9 mouse cellular contexts compared by ENCODE assay signal in the genomic region with DNA sequence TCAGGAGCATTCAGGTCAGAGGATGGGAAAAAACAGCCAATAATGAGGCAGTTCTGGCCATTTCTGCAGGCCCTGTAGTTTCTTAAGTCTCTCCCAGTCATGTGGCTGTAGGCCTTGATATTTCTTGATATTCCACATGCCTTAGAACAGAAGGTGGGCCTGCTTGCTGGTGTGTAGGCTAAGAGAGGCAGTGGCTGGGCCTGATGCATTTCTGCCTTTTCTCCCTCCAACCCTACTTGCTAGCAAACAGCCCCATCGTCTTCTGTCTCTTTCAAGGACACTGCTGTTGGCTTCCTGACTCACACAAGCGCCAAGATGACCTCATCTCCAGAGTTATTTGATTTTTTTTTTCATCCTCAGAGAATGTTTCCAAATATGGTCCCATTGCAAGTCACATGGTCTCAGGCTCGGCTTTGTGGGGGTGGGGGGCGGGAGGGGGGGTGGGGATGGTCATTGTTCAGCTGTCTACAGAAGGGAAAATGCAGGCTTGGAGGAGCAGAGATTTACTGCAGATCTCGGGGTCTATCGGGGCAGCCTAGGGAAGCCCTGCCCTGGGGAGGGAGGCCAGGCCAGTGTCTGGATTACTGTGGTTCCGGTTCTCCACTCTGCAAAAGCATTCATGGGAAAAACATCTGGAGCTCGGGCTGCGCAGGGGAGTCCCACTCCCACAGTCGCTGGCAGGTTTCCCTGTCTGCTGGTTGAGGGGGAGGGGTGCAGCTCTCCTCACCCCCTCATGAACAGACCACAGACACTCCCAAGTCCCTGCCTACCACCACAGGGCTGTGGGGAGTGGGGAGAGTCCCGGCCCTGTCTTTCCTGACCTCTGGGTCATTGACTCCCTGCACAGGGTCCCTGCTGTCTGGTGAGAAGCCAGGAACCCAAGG. TPM values are rescaled to one million over a fixed set of nuclear protein-coding genes. Genes with fewer than 3 reads are reported as not detected.
DNase-seq lines count a peak whose midpoint lies in the region; ATAC-seq lines count a peak whose summit lies in the region.
"Had no signal": no experiment of that assay in that cellular context is flagged by ENCODE, and none has a peak within 500 bp of the region (broad histone marks: within the 10 kb centered on the region; RNA-seq: fewer than 3 reads in every experiment).

No protein-coding gene starts in this region.

- H3K4me1 ChIP-seq in embryonic facial prominence, embryonic 14.5 days (ENCODE audit: control insufficient read depth, insufficient read depth, low read length): peaks cover 44% of the 10 kb centered on the region
- H3K4me1 ChIP-seq in heart, embryonic 13.5 days: peaks cover 73% of the 10 kb centered on the region
- peaks cover 27% of the 10 kb centered on the region for H3K4me1 ChIP-seq in kidney, embryonic 16.5 days (ENCODE audit: insufficient read depth, low read length)

- no peaks in the 10 kb centered on the region for H3K27me3 ChIP-seq in embryonic facial prominence, embryonic 14.5 days (replicated peaks; ENCODE audit: control insufficient read depth, insufficient read depth, low read length)
- no peaks in the 10 kb centered on the region for H3K27me3 ChIP-seq in heart, embryonic 13.5 days (replicated peaks)
- H3K27me3 ChIP-seq in kidney, embryonic 16.5 days (ENCODE audit: insufficient read depth, low read length): no peaks in the 10 kb centered on the region

- H3K9ac ChIP-seq in embryonic facial prominence, embryonic 14.5 days (ENCODE audit: low read depth, low read length): peak overlapping the region; percentile 53
- peak overlapping the region; percentile 86 for H3K9ac ChIP-seq in heart, embryonic 13.5 days
- H3K9ac ChIP-seq in kidney, embryonic 16.5 days (replicated peaks; ENCODE audit: low read length): peak overlapping the region; percentile 59

- no peak overlapping the region for H3K4me3 ChIP-seq in embryonic facial prominence, embryonic 14.5 days (ENCODE audit: low read depth, low read length)
- no peak overlapping the region for H3K4me3 ChIP-seq in heart, embryonic 13.5 days
- no peak overlapping the region for H3K4me3 ChIP-seq in kidney, embryonic 16.5 days (ENCODE audit: low read length)

- peak overlapping the region; percentile 99 for H3K27ac ChIP-seq in embryonic facial prominence, embryonic 14.5 days (replicated peaks; ENCODE audit: low read depth, low read length)
- peak overlapping the region; percentile 100 for H3K27ac ChIP-seq in heart, embryonic 13.5 days (replicated peaks)
- H3K27ac ChIP-seq in kidney, embryonic 16.5 days (ENCODE audit: low read length): peak overlapping the region; percentile 97

- H3K4me2 ChIP-seq in embryonic facial prominence, embryonic 14.5 days (ENCODE audit: low read depth, low read length): peak overlapping the region; percentile 39
- peak overlapping the region; percentile 48 for H3K4me2 ChIP-seq in heart, embryonic 13.5 days
- peak overlapping the region; percentile 18; the same call in 1 of the 2 replicates for H3K4me2 ChIP-seq in kidney, embryonic 16.5 days (replicated peaks; ENCODE audit: low read depth, low read length)

- DNase-seq in adrenal gland, adult (ENCODE audit: inconsistent age in 2 of 2, low spot score in 1 of 2): peak; percentile 81 to 92
- DNase-seq in embryonic facial prominence, embryonic 14.5 days (ENCODE audit: low spot score): peak; percentile 96
- DNase-seq in lung, postnatal 36 days: peak; percentile 71
- peak; percentile 48 for DNase-seq in telencephalon, adult 2 months (ENCODE audit: low read depth, low spot score)
- DNase-seq in cerebellum, adult 9-10 months: no peak

- peak; percentile 91 for ATAC-seq in embryonic facial prominence, embryonic 14.5 days (ENCODE audit: low read depth)
- peak; percentile 59 for ATAC-seq in heart, embryonic 13.5 days (ENCODE audit: extremely low read depth, insufficient number of reproducible peaks, low FRiP score, low TSS enrichment)
- peak; percentile 85 for ATAC-seq in kidney, embryonic 16.5 days (ENCODE audit: low FRiP score, low TSS enrichment)
- ATAC-seq in monocyte, adult 5-6 weeks (replicated peaks; ENCODE audit: insufficient number of reproducible peaks, low FRiP score, low TSS enrichment, poor library complexity, severe bottlenecking): no peak

- H3K36me3 ChIP-seq in embryonic facial prominence, embryonic 14.5 days (ENCODE audit: control insufficient read depth, insufficient read depth, low read length): no peaks in the 10 kb centered on the region
- no peaks in the 10 kb centered on the region for H3K36me3 ChIP-seq in heart, embryonic 13.5 days
- H3K36me3 ChIP-seq in kidney, embryonic 16.5 days (ENCODE audit: insufficient read depth, low read length): no peaks in the 10 kb centered on the region

- H3K9me3 ChIP-seq in embryonic facial prominence, embryonic 14.5 days (ENCODE audit: control insufficient read depth, low read length): no peaks in the 10 kb centered on the region
- no peaks in the 10 kb centered on the region for H3K9me3 ChIP-seq in heart, embryonic 13.5 days
- H3K9me3 ChIP-seq in kidney, embryonic 16.5 days (ENCODE audit: low read length): no peaks in the 10 kb centered on the region

- WGBS in embryonic facial prominence, embryonic 14.5 days: 12% methylated on average over 11 of the region's 11 CpGs
- WGBS in heart, embryonic 13.5 days: 4% methylated on average over 11 of the region's 11 CpGs
- 7% methylated on average over 11 of the region's 11 CpGs for WGBS in kidney, embryonic 16.5 days

RNA-seq across cellular contexts. Expression of a gene that starts 7.0 kb away (rescaled TPM):
- 0.21 TPM in 2 replicates for polyA plus RNA-seq in embryonic facial prominence, embryonic 14.5 days (2014; fragmentation: Nextera tagmentation; extraction: Ambion mirVana)
- polyA plus RNA-seq in heart, embryonic 13.5 days (2015; fragmentation: Nextera tagmentation; extraction: Ambion mirVana): 0.06 and 0.15 TPM in 2 replicates
- not detected in 2 replicates for polyA plus RNA-seq in kidney, embryonic 16.5 days (2015; fragmentation: Nextera tagmentation; extraction: Ambion mirVana)
- not detected in 3 replicates for total RNA-seq in monocyte, adult 5-6 weeks (2017)
- total RNA-seq: common myeloid progenitor, adult 5-6 weeks had no signal

RNA-seq across cellular contexts. Expression of a gene that starts 12.9 kb away (rescaled TPM):
- polyA plus RNA-seq in embryonic facial prominence, embryonic 14.5 days (2014; fragmentation: Nextera tagmentation; extraction: Ambion mirVana): 12.9 and 13.9 TPM in 2 replicates
- polyA plus RNA-seq in heart, embryonic 13.5 days (2015; fragmentation: Nextera tagmentation; extraction: Ambion mirVana): 519 and 566 TPM in 2 replicates
- 0.64 and 0.71 TPM in 2 replicates for polyA plus RNA-seq in kidney, embryonic 16.5 days (2015; fragmentation: Nextera tagmentation; extraction: Ambion mirVana)
- not detected in 3 replicates for total RNA-seq in monocyte, adult 5-6 weeks (2017)
- total RNA-seq: common myeloid progenitor, adult 5-6 weeks had no signal

Comparison
In these comparisons a context has a peak if more than half of its experiments do, and no peak if none do; other contexts are left out.
1. RNA of a gene that starts 12.9 kb away (polyA plus RNA-seq): 519 to 566 TPM in heart, embryonic 13.5 days; 12.9 to 13.9 TPM in embryonic facial prominence, embryonic 14.5 days and 0.64 to 0.71 TPM in kidney, embryonic 16.5 days; every median in the first group is over 10 times any median in the second.
2. Peak in every context shown above with its lines, with median percentiles within 50 percentile points of each other: H3K27ac ChIP-seq, H3K4me2 ChIP-seq and H3K9ac ChIP-seq.